Mouse (Mus musculus): ENCODE results near the gene Rgl1. TPM values are rescaled to one million over a fixed set of nuclear protein-coding genes. Genes with fewer than 3 reads are reported as not detected.

The Rgl1 gene
- polyA plus RNA-seq, 1 experiment = 3.3 TPM

DNA sequence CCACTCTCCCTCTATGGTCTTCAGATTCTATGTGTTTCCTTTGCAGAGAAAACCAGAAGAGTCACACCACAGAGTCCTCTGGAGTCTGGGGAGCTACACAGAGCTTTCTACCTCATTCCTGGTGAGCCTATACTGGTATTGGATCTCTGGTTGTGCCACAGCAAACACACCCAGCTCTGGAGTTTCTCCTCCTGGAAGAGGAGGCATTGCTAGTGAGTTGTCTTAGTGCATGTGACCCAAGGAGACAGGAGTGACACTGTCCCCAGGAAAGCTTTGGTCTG lies 149.4 kb downstream of the Rgl1 start:
- TF ChIP-seq CTCF (IDR thresholded peaks at IDR 0.05; ENCODE audit: extremely low read depth, insufficient read length, insufficient replicate concordance, low read depth, low read length) = no peak
- no peak for TF ChIP-seq POLR2A (IDR thresholded peaks at IDR 0.05; ENCODE audit: low read depth, low read length)
- Histone ChIP-seq H3K27ac (ENCODE audit: insufficient read depth, low read depth, low read length) (no peak overlapping the region), H3K4me1 (ENCODE audit: control insufficient read depth, insufficient read depth, insufficient read length, low read length) (peaks cover 4% of the 10 kb centered on the region), H3K4me3 (ENCODE audit: low read depth, low read length) (no peak overlapping the region), H3K36me3 (ENCODE audit: control insufficient read depth, insufficient read depth, low read length) (no peaks in the 10 kb centered on the region), H3K27me3 (ENCODE audit: control insufficient read depth, insufficient read depth, low read length) (no peaks in the 10 kb centered on the region)

DNA sequence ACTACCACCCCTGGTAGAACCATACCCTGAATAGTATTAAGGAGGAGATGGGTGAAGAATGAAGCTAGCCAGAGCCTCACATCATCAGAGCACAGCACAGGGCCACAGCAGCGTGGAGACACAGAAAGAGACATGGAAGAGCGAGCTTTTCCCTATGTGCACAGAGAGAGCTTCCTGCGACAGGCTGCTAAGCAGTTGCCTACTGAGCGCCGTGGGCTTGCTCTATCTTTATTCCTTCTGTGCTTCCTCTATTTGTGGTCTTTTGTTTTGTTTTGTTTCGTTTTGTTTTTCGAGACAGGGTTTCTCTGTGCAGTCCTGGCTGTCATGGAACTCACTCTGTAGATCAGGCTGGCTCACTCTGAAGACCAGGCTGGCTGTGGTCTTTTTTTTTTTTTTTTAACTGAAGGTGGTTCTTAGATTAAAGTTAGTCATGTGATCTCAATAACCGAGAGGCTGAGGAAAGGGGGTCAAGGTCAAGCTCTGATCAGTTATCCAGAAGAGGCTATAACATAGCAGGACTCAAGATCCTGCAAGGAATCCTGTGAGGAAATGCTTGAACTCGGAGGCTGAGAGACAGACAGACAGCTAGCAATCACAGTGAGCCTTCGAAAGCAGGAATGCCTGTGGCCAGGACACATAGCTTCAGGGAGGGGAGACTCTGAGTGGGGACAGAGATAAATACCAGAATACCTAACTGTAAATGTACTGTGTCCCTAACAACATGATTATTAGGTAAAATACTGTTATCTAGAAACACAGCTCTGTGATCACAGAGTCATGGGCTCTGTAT lies 150.0 kb downstream of the Rgl1 start:
- peaks cover 4% of the 10 kb centered on the region for H3K4me1 ChIP-seq (ENCODE audit: control insufficient read depth, insufficient read depth, insufficient read length, low read length)
- 63% methylated on average over 10 of the region's 10 CpGs for WGBS
- H3K4me3 ChIP-seq (ENCODE audit: low read depth, low read length) = no peak overlapping the region

DNA sequence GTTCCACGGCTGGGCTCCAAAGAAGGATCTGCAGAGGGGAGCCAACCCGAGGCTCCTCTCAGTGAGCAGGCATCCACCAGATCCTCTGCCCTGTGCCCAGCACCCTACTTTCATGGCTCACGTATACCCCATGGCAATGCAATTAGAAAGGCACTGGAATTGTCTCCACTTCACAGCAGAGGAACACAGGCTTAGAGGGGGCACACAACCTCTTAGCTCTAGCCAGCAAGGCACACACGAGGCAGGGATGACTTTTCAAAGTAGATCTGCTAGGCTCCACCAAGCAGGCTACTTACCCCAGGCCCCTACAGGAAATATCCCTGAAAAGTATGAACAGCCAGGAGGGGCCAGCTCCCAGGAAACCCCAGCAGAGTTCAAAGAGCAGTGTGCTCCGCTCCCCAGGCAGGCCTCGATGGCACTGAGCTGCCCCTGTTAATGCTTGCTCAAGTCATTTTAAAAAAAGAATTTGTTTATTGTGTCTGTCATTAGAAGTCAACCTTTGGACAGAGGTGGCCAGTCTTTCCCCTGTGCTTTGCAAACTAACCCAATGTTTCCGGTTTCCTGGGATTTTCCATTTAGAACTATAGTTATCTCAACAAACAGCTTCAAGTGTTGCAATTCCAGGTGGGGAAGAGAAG lies 151.3 kb downstream of the Rgl1 start:
- no peaks in the 10 kb centered on the region for H3K36me3 ChIP-seq (ENCODE audit: control insufficient read depth, insufficient read depth, low read length)
- peak overlapping the region; percentile 15; the same call in 1 of the 2 replicates for H3K27ac ChIP-seq (ENCODE audit: insufficient read depth, low read depth, low read length)
- no peak overlapping the region for H3K4me3 ChIP-seq (ENCODE audit: low read depth, low read length)
- no peak for TF ChIP-seq CTCF (IDR thresholded peaks at IDR 0.05; ENCODE audit: extremely low read depth, insufficient read length, insufficient replicate concordance, low read depth, low read length)
- no peak for TF ChIP-seq POLR2A (IDR thresholded peaks at IDR 0.05; ENCODE audit: low read depth, low read length)
- peaks cover 4% of the 10 kb centered on the region for H3K4me1 ChIP-seq (ENCODE audit: control insufficient read depth, insufficient read depth, insufficient read length, low read length)
- WGBS = 29% methylated on average over 7 of the region's 7 CpGs
- no peaks in the 10 kb centered on the region for H3K27me3 ChIP-seq (ENCODE audit: control insufficient read depth, insufficient read depth, low read length)

More for the DNA sequence above, 150.0 kb downstream of the Rgl1 start:
- H3K27me3 ChIP-seq (ENCODE audit: control insufficient read depth, insufficient read depth, low read length) = no peaks in the 10 kb centered on the region
- H3K27ac ChIP-seq (ENCODE audit: insufficient read depth, low read depth, low read length) = no peak overlapping the region
- no peaks in the 10 kb centered on the region for H3K36me3 ChIP-seq (ENCODE audit: control insufficient read depth, insufficient read depth, low read length)
- TF ChIP-seq POLR2A (IDR thresholded peaks at IDR 0.05; ENCODE audit: low read depth, low read length) = no peak
- no peak for TF ChIP-seq CTCF (IDR thresholded peaks at IDR 0.05; ENCODE audit: extremely low read depth, insufficient read length, insufficient replicate concordance, low read depth, low read length)

DNA sequence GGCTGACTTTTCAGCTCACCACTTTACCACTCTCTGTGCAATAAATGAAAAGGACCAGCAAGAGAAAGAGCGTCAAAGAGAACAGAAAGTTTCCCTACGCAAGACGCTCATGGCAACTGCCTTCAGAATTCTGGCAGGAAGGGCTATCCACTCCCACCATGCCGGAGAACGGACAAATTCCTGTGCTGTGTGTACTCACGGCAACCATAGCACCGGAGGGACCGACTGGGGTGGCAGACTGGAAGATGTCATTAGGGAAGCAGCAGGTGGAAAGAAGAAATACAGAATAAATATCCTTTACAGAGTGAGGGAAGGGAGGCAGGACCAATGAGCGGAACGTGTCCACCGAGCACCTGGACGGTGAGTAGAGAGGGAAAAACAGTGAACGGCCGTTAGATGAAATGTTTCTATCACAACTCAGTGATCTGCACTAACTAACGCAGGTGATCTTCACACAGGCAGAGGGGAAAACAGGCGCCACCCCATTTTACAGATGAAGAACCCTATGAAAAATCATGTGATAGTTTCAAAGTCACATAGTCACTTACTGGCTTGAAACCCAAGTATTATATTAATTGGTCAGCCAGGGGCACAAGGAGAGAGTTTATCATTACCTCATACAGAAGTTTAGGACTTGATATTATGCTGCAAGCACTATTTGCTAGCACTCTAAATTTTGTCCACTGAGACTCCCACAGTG lies 152.8 kb downstream of the Rgl1 start:
- no peaks in the 10 kb centered on the region for H3K36me3 ChIP-seq (ENCODE audit: control insufficient read depth, insufficient read depth, low read length)
- no peak overlapping the region; the same call in 1 of the 2 replicates for H3K27ac ChIP-seq (ENCODE audit: insufficient read depth, low read depth, low read length)
- H3K4me1 ChIP-seq (ENCODE audit: control insufficient read depth, insufficient read depth, insufficient read length, low read length) = peaks cover 5% of the 10 kb centered on the region
- 82% methylated on average over 16 of the region's 16 CpGs for WGBS
- no peaks in the 10 kb centered on the region for H3K27me3 ChIP-seq (ENCODE audit: control insufficient read depth, insufficient read depth, low read length)
- H3K4me3 ChIP-seq (ENCODE audit: low read depth, low read length) = no peak overlapping the region
- TF ChIP-seq POLR2A (IDR thresholded peaks at IDR 0.05; ENCODE audit: low read depth, low read length) = no peak
- TF ChIP-seq CTCF (IDR thresholded peaks at IDR 0.05; ENCODE audit: extremely low read depth, insufficient read length, insufficient replicate concordance, low read depth, low read length) = no peak

DNA sequence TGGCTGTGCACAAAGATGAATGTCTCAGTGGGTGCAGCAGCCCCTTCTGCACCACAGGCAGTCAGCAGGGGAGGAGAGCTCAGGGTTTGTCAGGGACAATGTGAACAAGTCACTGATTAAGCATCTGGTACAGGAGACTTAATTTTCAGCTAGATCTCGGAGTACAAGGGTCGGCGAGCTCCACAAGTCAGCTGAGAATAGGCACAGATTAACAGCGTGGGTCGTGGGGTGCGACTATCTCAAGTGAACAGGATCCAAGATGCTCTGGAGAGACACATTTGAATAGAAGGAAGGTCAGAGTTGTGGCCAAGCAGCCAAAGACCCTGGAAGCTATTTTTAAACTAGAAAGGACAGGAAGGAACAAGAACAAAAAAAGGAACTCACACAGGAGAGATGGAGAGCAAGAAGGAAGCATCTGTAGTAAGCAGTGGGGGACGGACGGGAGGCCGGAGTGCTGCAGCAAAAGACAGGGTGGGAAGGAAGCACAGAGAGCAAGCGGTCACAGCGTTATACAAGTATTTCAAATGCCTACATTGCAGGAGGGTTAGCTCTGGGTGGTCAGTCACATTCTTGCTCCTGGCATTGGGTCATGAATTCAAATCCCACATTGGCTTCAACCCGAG lies 153.5 kb downstream of the Rgl1 start:
- WGBS = 69% methylated on average over 12 of the region's 12 CpGs
- Histone ChIP-seq H3K27ac (ENCODE audit: insufficient read depth, low read depth, low read length) (no peak overlapping the region), H3K4me1 (ENCODE audit: control insufficient read depth, insufficient read depth, insufficient read length, low read length) (peaks cover 5% of the 10 kb centered on the region), H3K36me3 (ENCODE audit: control insufficient read depth, insufficient read depth, low read length) (no peaks in the 10 kb centered on the region), H3K4me3 (ENCODE audit: low read depth, low read length) (no peak overlapping the region), H3K27me3 (ENCODE audit: control insufficient read depth, insufficient read depth, low read length) (no peaks in the 10 kb centered on the region)
- no peak for TF ChIP-seq POLR2A (IDR thresholded peaks at IDR 0.05; ENCODE audit: low read depth, low read length)
- no peak for TF ChIP-seq CTCF (IDR thresholded peaks at IDR 0.05; ENCODE audit: extremely low read depth, insufficient read length, insufficient replicate concordance, low read depth, low read length)

DNA sequence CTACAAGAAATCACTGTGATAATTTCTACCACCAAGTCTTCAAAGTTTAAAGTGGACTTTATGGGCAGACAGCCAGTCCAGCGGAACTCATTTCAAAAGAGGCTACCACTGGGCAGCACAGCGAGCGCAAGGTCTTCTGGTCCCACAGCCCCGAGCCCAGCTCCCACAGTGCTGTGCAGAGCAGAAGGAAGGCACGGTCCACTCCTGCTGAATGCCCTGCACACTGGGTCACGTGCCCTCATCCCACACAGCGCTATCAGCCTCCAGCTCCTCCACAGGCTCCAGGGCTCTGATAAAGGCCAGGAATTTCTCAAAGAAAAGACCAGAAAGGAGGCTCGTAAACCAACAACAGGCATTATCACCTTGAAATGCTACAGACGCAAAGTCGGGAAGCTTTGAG lies 156.6 kb downstream of the Rgl1 start:
- no peaks in the 10 kb centered on the region for H3K27me3 ChIP-seq (ENCODE audit: control insufficient read depth, insufficient read depth, low read length)
- H3K27ac ChIP-seq (ENCODE audit: insufficient read depth, low read depth, low read length) = no peak overlapping the region
- no peak for TF ChIP-seq CTCF (IDR thresholded peaks at IDR 0.05; ENCODE audit: extremely low read depth, insufficient read length, insufficient replicate concordance, low read depth, low read length)
- no peak for TF ChIP-seq POLR2A (IDR thresholded peaks at IDR 0.05; ENCODE audit: low read depth, low read length)
- WGBS = 77% methylated on average over 10 of the region's 10 CpGs
- no peak overlapping the region for H3K4me3 ChIP-seq (ENCODE audit: low read depth, low read length)
- no peaks in the 10 kb centered on the region for H3K36me3 ChIP-seq (ENCODE audit: control insufficient read depth, insufficient read depth, low read length)
- peaks cover 3% of the 10 kb centered on the region; the same call in 1 of the 2 replicates for H3K4me1 ChIP-seq (ENCODE audit: control insufficient read depth, insufficient read depth, insufficient read length, low read length)
